Mouse (Mus musculus) hindbrain, embryonic 15.5 days (tissue): ENCODE measurements around the gene Ssh3. TPM values are rescaled to one million over a fixed set of nuclear protein-coding genes. Genes with fewer than 3 reads are reported as not detected.
A peak's percentile ranks its signal among the peaks of the same experiment; 100 is the strongest.

ENCODE experiments used
- ATAC-seq: fragments of 200-750 bp; cut with Nextera tagmentation; 2 replicates; pipeline ENCODE4 v1.8.0; 2017; ENCODE audit warnings: low read depth, moderate number of reproducible peaks, moderate TSS enrichment; ENCODE audit not compliant: low FRiP score
- H3K27ac ChIP-seq: fragments of 300-500 bp; sonication (generic); replicated peaks from 2 replicates; pipeline ENCODE4 v1.5.1; 2015; ENCODE audit warnings: mild to moderate bottlenecking, inconsistent platforms
- H3K27me3 ChIP-seq: fragments of 300-500 bp; sonication (generic); 2 replicates; pipeline ENCODE4 v1.6.1; 2015; ENCODE audit warnings: control low read depth, inconsistent platforms
- H3K36me3 ChIP-seq: fragments of 300-500 bp; sonication (generic); 2 replicates; pipeline ENCODE4 v1.6.1; 2015; ENCODE audit warnings: control low read depth, inconsistent platforms
- H3K4me1 ChIP-seq: fragments of 300-500 bp; sonication (generic); replicated peaks from 2 replicates; pipeline ENCODE4 v1.6.1; 2015; ENCODE audit warnings: control low read depth, inconsistent platforms
- H3K4me2 ChIP-seq: fragments of 300-500 bp; sonication (generic); 2 replicates; pipeline ENCODE4 v1.6.1; 2015; ENCODE audit warnings: moderate library complexity, mild to moderate bottlenecking, inconsistent platforms
- H3K4me3 ChIP-seq: fragments of 300-500 bp; sonication (generic); 2 replicates; pipeline ENCODE4 v1.5.1; 2015; ENCODE audit warnings: mild to moderate bottlenecking, inconsistent platforms
- H3K9ac ChIP-seq: fragments of 300-500 bp; sonication (generic); 2 replicates; pipeline ENCODE4 v1.6.1; 2015; ENCODE audit warnings: inconsistent platforms
- H3K9me3 ChIP-seq: fragments of 300-500 bp; sonication (generic); 2 replicates; pipeline ENCODE4 v1.6.1; 2016; ENCODE audit warnings: control low read depth, inconsistent platforms
- WGBS: fragments of 180-500 bp; shearing (Covaris S2); methylation state at CpG from one replicate; pipeline ENCODE4 v1.1.7; 2015; 5-methylcytosine and 5-hydroxymethylcytosine counted together
- polyA plus RNA-seq: library from polyadenylated mRNA; unstranded; fragments of >200 nt; fragmentation: Nextera tagmentation; extraction: Ambion mirVana; gene quantifications from 2 replicates; pipeline ENCODE4 v1.2.1, GENCODE M21; 2015

The Ssh3 gene
- polyA plus RNA-seq, 1 experiment from 2014 or later: 18.5 TPM

- Histone ChIP-seq H3K4me3 (0 out of 2 replicates have a peak overlapping the region, but pooled peaks have one; percentile 5), H3K9ac (no peak overlapping the region), H3K4me1 (peaks cover 72% of the 10 kb centered on the region), H3K4me2 (peak overlapping the region; percentile 83), H3K36me3 (no peaks in the 10 kb centered on the region), H3K27ac (peak overlapping the region; percentile 77), H3K27me3 (no peaks in the 10 kb centered on the region), H3K9me3 (no peaks in the 10 kb centered on the region)
- 62% methylated on average over 7 of the region's 7 CpGs for WGBS
- no peak for ATAC-seq
Observed at GRCm38 (mm10) chr19:4302936-4303639, 34.1 kb upstream of the Ssh3 start.

- Histone ChIP-seq H3K4me1 (peaks cover 69% of the 10 kb centered on the region), H3K4me3 (peak overlapping the region; percentile 17), H3K27ac (peak overlapping the region; percentile 77), H3K9me3 (no peaks in the 10 kb centered on the region), H3K36me3 (no peaks in the 10 kb centered on the region), H3K9ac (peak overlapping the region; percentile 21; the same call in 1 of the 2 replicates), H3K4me2 (peak overlapping the region; percentile 83), H3K27me3 (no peaks in the 10 kb centered on the region)
- ATAC-seq: no peak; the same call in 1 of the 2 replicates
- 27% methylated on average over 21 of the region's 21 CpGs for WGBS
Observed at GRCm38 (mm10) chr19:4301735-4302651, 33.0 kb upstream of the Ssh3 start.

- Histone ChIP-seq H3K9ac (0 out of 2 replicates have a peak overlapping the region, but pooled peaks have one; percentile 21), H3K4me3 (0 out of 2 replicates have a peak overlapping the region, but pooled peaks have one; percentile 17), H3K27ac (peak overlapping the region; percentile 77), H3K9me3 (no peaks in the 10 kb centered on the region), H3K4me1 (peaks cover 61% of the 10 kb centered on the region), H3K27me3 (no peaks in the 10 kb centered on the region), H3K4me2 (peak overlapping the region; percentile 83), H3K36me3 (no peaks in the 10 kb centered on the region)
- WGBS: 65% methylated on average over 11 of the region's 11 CpGs
- ATAC-seq: no peak
Observed at GRCm38 (mm10) chr19:4300852-4301734, 32.1 kb upstream of the Ssh3 start.

GRCm38 (mm10) chr19:4300271-4300704, 31.3 kb upstream of the Ssh3 start:
- Histone ChIP-seq H3K4me2 (no peak overlapping the region), H3K9me3 (no peaks in the 10 kb centered on the region), H3K27ac (peak overlapping the region; percentile 77; the same call in 1 of the 2 replicates), H3K9ac (no peak overlapping the region), H3K27me3 (no peaks in the 10 kb centered on the region), H3K4me3 (no peak overlapping the region), H3K4me1 (peaks cover 60% of the 10 kb centered on the region), H3K36me3 (no peaks in the 10 kb centered on the region)
- ATAC-seq: no peak
- WGBS: 53% methylated on average over 7 of the region's 7 CpGs

- Histone ChIP-seq H3K9ac (no peak overlapping the region), H3K36me3 (no peaks in the 10 kb centered on the region), H3K4me1 (peaks cover 54% of the 10 kb centered on the region), H3K4me3 (no peak overlapping the region), H3K27ac (no peak overlapping the region), H3K27me3 (no peaks in the 10 kb centered on the region), H3K9me3 (no peaks in the 10 kb centered on the region), H3K4me2 (no peak overlapping the region)
- ATAC-seq: no peak
- 81% methylated on average over 6 of the region's 6 CpGs for WGBS
Observed at GRCm38 (mm10) chr19:4299574-4300270, 30.7 kb upstream of the Ssh3 start.

- no peak overlapping the region for H3K4me3 ChIP-seq
- 94% methylated on average over 7 of the region's 7 CpGs for WGBS
- H3K4me1 ChIP-seq: peaks cover 48% of the 10 kb centered on the region
- 0 out of 2 replicates have a peak overlapping the region, but pooled peaks have one; percentile 10 for H3K27ac ChIP-seq
- H3K9me3 ChIP-seq: no peaks in the 10 kb centered on the region
- H3K36me3 ChIP-seq: no peaks in the 10 kb centered on the region
- no peak overlapping the region for H3K9ac ChIP-seq
- ATAC-seq: no peak
- H3K4me2 ChIP-seq: no peak overlapping the region
- H3K27me3 ChIP-seq: no peaks in the 10 kb centered on the region
Observed at GRCm38 (mm10) chr19:4299126-4299525, 30.1 kb upstream of the Ssh3 start.

GRCm38 (mm10) chr19:4298322-4299121, 29.5 kb upstream of the Ssh3 start:
- peaks cover 42% of the 10 kb centered on the region for H3K4me1 ChIP-seq
- H3K36me3 ChIP-seq: no peaks in the 10 kb centered on the region
- H3K27me3 ChIP-seq: no peaks in the 10 kb centered on the region
- H3K4me3 ChIP-seq: no peak overlapping the region
- no peak overlapping the region for H3K4me2 ChIP-seq
- ATAC-seq: no peak
- H3K9me3 ChIP-seq: no peaks in the 10 kb centered on the region
- 0 out of 2 replicates have a peak overlapping the region, but pooled peaks have one; percentile 10 for H3K27ac ChIP-seq
- H3K9ac ChIP-seq: no peak overlapping the region
- 93% methylated on average over 17 of the region's 17 CpGs for WGBS

GRCm38 (mm10) chr19:4297851-4298250, 28.9 kb upstream of the Ssh3 start:
- Histone ChIP-seq H3K36me3 (peaks cover 2% of the 10 kb centered on the region; the same call in 1 of the 2 replicates), H3K9me3 (no peaks in the 10 kb centered on the region), H3K9ac (no peak overlapping the region), H3K4me1 (peaks cover 36% of the 10 kb centered on the region), H3K27me3 (no peaks in the 10 kb centered on the region), H3K27ac (no peak overlapping the region), H3K4me3 (no peak overlapping the region), H3K4me2 (no peak overlapping the region)
- WGBS: 92% methylated on average over 5 of the region's 5 CpGs
- no peak for ATAC-seq

- Histone ChIP-seq H3K4me2 (no peak overlapping the region), H3K9me3 (no peaks in the 10 kb centered on the region), H3K27me3 (no peaks in the 10 kb centered on the region), H3K4me3 (no peak overlapping the region), H3K9ac (no peak overlapping the region), H3K4me1 (peaks cover 23% of the 10 kb centered on the region), H3K27ac (no peak overlapping the region), H3K36me3 (peaks cover 15% of the 10 kb centered on the region)
- WGBS: 84% methylated on average over 2 of the region's 2 CpGs
- ATAC-seq: no peak
Observed at GRCm38 (mm10) chr19:4296611-4297010, 27.6 kb upstream of the Ssh3 start.

- 86% methylated on average over 4 of the region's 4 CpGs for WGBS
- H3K27ac ChIP-seq: no peak overlapping the region
- ATAC-seq: no peak
Observed at GRCm38 (mm10) chr19:4295391-4295790, 26.4 kb upstream of the Ssh3 start.

More at GRCm38 (mm10) chr19:4295391-4295790, 26.4 kb upstream of the Ssh3 start:
- no peak overlapping the region for H3K4me2 ChIP-seq
- H3K4me3 ChIP-seq: no peak overlapping the region
- no peaks in the 10 kb centered on the region for H3K27me3 ChIP-seq
- H3K36me3 ChIP-seq: peaks cover 26% of the 10 kb centered on the region
- no peak overlapping the region for H3K9ac ChIP-seq
- H3K4me1 ChIP-seq: peaks cover 11% of the 10 kb centered on the region
- H3K9me3 ChIP-seq: no peaks in the 10 kb centered on the region
